Comparison of ENCODE assay signal across 8 mouse cellular contexts in the genomic region with DNA sequence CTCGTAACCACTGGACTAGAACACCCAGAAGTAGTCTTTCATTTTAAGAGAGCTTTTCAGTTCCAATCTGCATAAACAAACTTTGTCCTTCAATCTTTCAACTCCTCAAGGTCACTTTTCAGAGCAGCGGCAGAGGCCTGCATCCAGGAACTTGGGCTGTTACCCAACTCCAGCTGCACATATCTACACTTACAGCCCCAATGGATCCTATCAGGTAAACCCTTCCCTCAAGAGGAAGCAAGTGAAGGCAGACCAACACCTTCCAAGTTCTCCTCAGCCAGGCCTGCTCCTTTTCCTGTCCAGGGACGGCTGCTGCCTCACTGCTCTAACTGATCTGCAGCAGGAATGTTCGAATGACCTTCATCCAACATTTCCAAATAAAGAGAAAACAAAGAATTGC. TPM values are rescaled to one million over a fixed set of nuclear protein-coding genes. Genes with fewer than 3 reads are reported as not detected.
DNase-seq lines count a peak whose midpoint lies in the region; ATAC-seq lines count a peak whose summit lies in the region.

No protein-coding gene starts in this region.

- H3K27ac ChIP-seq in forebrain, embryonic 14.5 days (ENCODE audit: low read depth, low read length) = no peak overlapping the region
- peak overlapping the region; percentile 81 for H3K27ac ChIP-seq in lung, embryonic 15.5 days

- peak overlapping the region; percentile 39 for H3K4me3 ChIP-seq in forebrain, embryonic 14.5 days (ENCODE audit: low read depth, low read length)
- H3K4me3 ChIP-seq in lung, embryonic 15.5 days = peak overlapping the region; percentile 56

- DNase-seq in urinary bladder, postnatal 14 days (ENCODE audit: low spot score) = peak; percentile 10
- DNase-seq in urinary bladder, postnatal 36 days (ENCODE audit: low spot score in 2 of 2) = no peak
- no peak for DNase-seq in forebrain, embryonic 14.5 days (ENCODE audit: low spot score)
- peak; percentile 78 for DNase-seq in kidney, adult 18-20 months
- DNase-seq in thymus, postnatal 14 days = no peak
- DNase-seq in thymus, postnatal 36 days = no peak
- no peak for DNase-seq in thymus, adult 18-20 months

- H3K27me3 ChIP-seq in forebrain, embryonic 14.5 days (replicated peaks; ENCODE audit: control insufficient read depth, insufficient read depth, low read length) = no peaks in the 10 kb centered on the region
- no peaks in the 10 kb centered on the region for H3K27me3 ChIP-seq in lung, embryonic 15.5 days

- no peaks in the 10 kb centered on the region for H3K36me3 ChIP-seq in forebrain, embryonic 14.5 days (ENCODE audit: control insufficient read depth, insufficient read depth, low read length)
- H3K36me3 ChIP-seq in lung, embryonic 15.5 days = no peaks in the 10 kb centered on the region

- peak overlapping the region; percentile 57 for H3K9ac ChIP-seq in forebrain, embryonic 14.5 days (ENCODE audit: low read length)
- peak overlapping the region; percentile 35 for H3K9ac ChIP-seq in lung, embryonic 15.5 days

- peaks cover 18% of the 10 kb centered on the region for H3K4me1 ChIP-seq in forebrain, embryonic 14.5 days (ENCODE audit: control insufficient read depth, insufficient read depth, low read length)
- H3K4me1 ChIP-seq in lung, embryonic 15.5 days = peaks cover 53% of the 10 kb centered on the region

- peak overlapping the region; percentile 67 for H3K4me2 ChIP-seq in forebrain, embryonic 14.5 days (ENCODE audit: low read length)
- peak overlapping the region; percentile 61 for H3K4me2 ChIP-seq in lung, embryonic 15.5 days

- no peak for ATAC-seq in forebrain, embryonic 14.5 days
- no peak for ATAC-seq in lung, embryonic 15.5 days (ENCODE audit: borderline replicate concordance, extremely low read depth, low FRiP score, low TSS enrichment)

- no peaks in the 10 kb centered on the region for H3K9me3 ChIP-seq in forebrain, embryonic 14.5 days (replicated peaks; ENCODE audit: control insufficient read depth, low read length)
- no peaks in the 10 kb centered on the region for H3K9me3 ChIP-seq in lung, embryonic 15.5 days

- 34% methylated on average over 4 of the region's 4 CpGs for WGBS in forebrain, embryonic 14.5 days
- 10% methylated on average over 4 of the region's 4 CpGs for WGBS in lung, embryonic 15.5 days

RNA-seq across cellular contexts. Expression of a gene that starts 17.2 kb away (rescaled TPM):
- 120 and 123 TPM in 2 replicates for polyA plus RNA-seq in forebrain, embryonic 14.5 days (2014; fragmentation: Nextera tagmentation; extraction: Ambion mirVana)
- 93.7 and 99.5 TPM in 2 replicates for polyA plus RNA-seq in lung, embryonic 15.5 days (2015; fragmentation: Nextera tagmentation; extraction: Ambion mirVana)

RNA-seq across cellular contexts. Expression of a gene that starts 40.4 kb away (rescaled TPM):
- 8.1 and 9.0 TPM in 2 replicates for polyA plus RNA-seq in forebrain, embryonic 14.5 days (2014; fragmentation: Nextera tagmentation; extraction: Ambion mirVana)
- polyA plus RNA-seq in lung, embryonic 15.5 days (2015; fragmentation: Nextera tagmentation; extraction: Ambion mirVana) = 0.57 and 0.72 TPM in 2 replicates

Comparison
In these comparisons a context has a peak if more than half of its experiments do, and no peak if none do; other contexts are left out.
1. DNase-seq: peak in urinary bladder, postnatal 14 days (single experiment) and kidney, adult 18-20 months (single experiment); none in urinary bladder, postnatal 36 days (0 of 2), forebrain, embryonic 14.5 days (single experiment), thymus, postnatal 14 days (single experiment), thymus, postnatal 36 days (0 of 2) and thymus, adult 18-20 months (0 of 2).